ENCODE assay signal across 8 mouse cellular contexts in genomic region chr19:32390116-32390515, GRCm38 (mm10). TPM values are rescaled to one million over a fixed set of nuclear protein-coding genes. Genes with fewer than 3 reads are reported as not detected.
DNase-seq lines count a peak whose midpoint lies in the region; ATAC-seq and TF ChIP-seq lines count a peak whose summit lies in the region.

No protein-coding gene starts in this region.

- H3K27me3 ChIP-seq in forebrain, embryonic 10.5 days (ENCODE audit: poor library complexity, severe bottlenecking), result peaks cover 14% of the 10 kb centered on the region
- no peaks in the 10 kb centered on the region for H3K27me3 ChIP-seq in neural tube, embryonic 15.5 days (replicated peaks)

- no peak for TF ChIP-seq CTCF in left cerebral cortex, adult 2 months (IDR thresholded peaks at IDR 0.05)

- peaks cover 31% of the 10 kb centered on the region for H3K4me1 ChIP-seq in forebrain, embryonic 10.5 days
- H3K4me1 ChIP-seq in neural tube, embryonic 15.5 days, result peaks cover 26% of the 10 kb centered on the region

- peak overlapping the region; percentile 99 for H3K27ac ChIP-seq in left cerebral cortex, adult 2 months
- peak overlapping the region; percentile 97; the same call in 1 of the 2 replicates for H3K27ac ChIP-seq in forebrain, embryonic 10.5 days
- H3K27ac ChIP-seq in neural tube, embryonic 15.5 days (replicated peaks), result peak overlapping the region; percentile 99

- intact Hi-C loops in left cerebral cortex, adult 2 months (cut with DNase I), result no loop called here
- intact Hi-C loops in left cerebral cortex, postnatal 36 days (cut with DNase I), result no loop called here
- intact Hi-C loops in left cerebral cortex, postnatal 10 days (cut with DNase I), result no loop called here

- no peak for ATAC-seq in neural tube, embryonic 15.5 days (ENCODE audit: low FRiP score)

- peak overlapping the region; percentile 93 for H3K9ac ChIP-seq in neural tube, embryonic 15.5 days (replicated peaks)

- H3K9me3 ChIP-seq in forebrain, embryonic 10.5 days, result peaks cover 4% of the 10 kb centered on the region; the same call in 1 of the 2 replicates
- no peaks in the 10 kb centered on the region for H3K9me3 ChIP-seq in neural tube, embryonic 15.5 days (replicated peaks)

- WGBS in forebrain, embryonic 10.5 days, result 91% methylated on average over 7 of the region's 7 CpGs
- WGBS in neural tube, embryonic 15.5 days, result 76% methylated on average over 7 of the region's 7 CpGs

- H3K4me2 ChIP-seq in neural tube, embryonic 15.5 days, result peak overlapping the region; percentile 85

- no peak for DNase-seq in left cerebral cortex, adult 2 months (ENCODE audit: extremely low spot score in 1 of 2, low spot score in 2 of 2)
- DNase-seq in left cerebral cortex, postnatal 36 days (ENCODE audit: low spot score in 2 of 2), result no peak
- no peak for DNase-seq in forebrain, embryonic 10.5 days (ENCODE audit: extremely low spot score, low spot score)
- DNase-seq in kidney, postnatal 25 days, result peak; percentile 20 to 48
- no peak for DNase-seq in spleen, postnatal 10 days (ENCODE audit: low spot score in 2 of 2)
- DNase-seq in left cerebral cortex, postnatal 10 days (ENCODE audit: extremely low spot score in 1 of 2, low spot score in 2 of 2), result no peak
- no peak for DNase-seq in embryo, embryonic 9.5 days (ENCODE audit: extremely low spot score)

- peaks cover 9% of the 10 kb centered on the region for H3K36me3 ChIP-seq in forebrain, embryonic 10.5 days (replicated peaks)
- no peaks in the 10 kb centered on the region for H3K36me3 ChIP-seq in neural tube, embryonic 15.5 days

- peak overlapping the region; percentile 98 for H3K4me3 ChIP-seq in left cerebral cortex, adult 2 months
- H3K4me3 ChIP-seq in forebrain, embryonic 10.5 days, result peak overlapping the region; percentile 80
- H3K4me3 ChIP-seq in neural tube, embryonic 15.5 days (replicated peaks), result peak overlapping the region; percentile 89

RNA-seq across cellular contexts. Expression of gene Sgms1, which starts 0.6 kb away (rescaled TPM):
- 10 to 100 TPM; 58.8 to 59.5 TPM for total RNA-seq in left cerebral cortex, adult 2 months (2021)
- total RNA-seq in left cerebral cortex, postnatal 36 days (2021), result 10 to 100 TPM; 38.5 to 58.1 TPM
- 14.1 and 15.1 TPM in 2 replicates for polyA plus RNA-seq in forebrain, embryonic 10.5 days (2016; fragmentation: Nextera tagmentation; extraction: Ambion mirVana)
- 24.6 and 26.3 TPM in 2 replicates for polyA plus RNA-seq in neural tube, embryonic 15.5 days (2015; fragmentation: Nextera tagmentation; extraction: Ambion mirVana)
- 10 to 100 TPM; 30.5 to 37.3 TPM for total RNA-seq in left cerebral cortex, postnatal 10 days (2021)

Comparison
In these comparisons a context has a peak if more than half of its experiments do, and no peak if none do; other contexts are left out.
1. DNase-seq: peak in kidney, postnatal 25 days (2 of 2); none in left cerebral cortex, adult 2 months (0 of 2), left cerebral cortex, postnatal 36 days (0 of 2), forebrain, embryonic 10.5 days (single experiment), spleen, postnatal 10 days (0 of 2), left cerebral cortex, postnatal 10 days (0 of 2) and embryo, embryonic 9.5 days (single experiment).
2. Peak in every context shown above with its lines, with median percentiles within 50 percentile points of each other: H3K27ac ChIP-seq and H3K4me3 ChIP-seq.